Comparison of ENCODE assay signal across 18 mouse cellular contexts in genomic region chr4:31560305-31560704, GRCm38 (mm10).
DNase-seq lines count a peak whose midpoint lies in the region; ATAC-seq and TF ChIP-seq lines count a peak whose summit lies in the region.
"Had no signal": no experiment of that assay in that cellular context is flagged by ENCODE, and none has a peak within 500 bp of the region (broad histone marks: within the 10 kb centered on the region; RNA-seq: fewer than 3 reads in every experiment).

No protein-coding gene starts in this region.

- H3K9me3 ChIP-seq in forebrain, embryonic 14.5 days (replicated peaks; ENCODE audit: control insufficient read depth, low read length): no peaks in the 10 kb centered on the region
- H3K9me3 ChIP-seq in forebrain, embryonic 12.5 days: no peaks in the 10 kb centered on the region
- no peaks in the 10 kb centered on the region for H3K9me3 ChIP-seq in forebrain, embryonic 16.5 days (ENCODE audit: control insufficient read depth, low read length)
- no peaks in the 10 kb centered on the region for H3K9me3 ChIP-seq in forebrain, embryonic 10.5 days
- no peaks in the 10 kb centered on the region for H3K9me3 ChIP-seq in heart, embryonic 12.5 days (replicated peaks)
- H3K9me3 ChIP-seq in heart, embryonic 10.5 days: no peaks in the 10 kb centered on the region
- H3K9me3 ChIP-seq: embryonic facial prominence, embryonic 10.5 days; embryonic facial prominence, embryonic 12.5 days had no signal

- WGBS in forebrain, embryonic 14.5 days: 18% methylated on average over 4 of the region's 4 CpGs
- 28% methylated on average over 4 of the region's 4 CpGs for WGBS in forebrain, embryonic 12.5 days
- 23% methylated on average over 4 of the region's 4 CpGs for WGBS in forebrain, embryonic 16.5 days
- WGBS in forebrain, embryonic 10.5 days: 71% methylated on average over 4 of the region's 4 CpGs
- WGBS in heart, embryonic 12.5 days: 86% methylated on average over 4 of the region's 4 CpGs
- WGBS in heart, embryonic 10.5 days: 92% methylated on average over 4 of the region's 4 CpGs

- peaks cover 5% of the 10 kb centered on the region; the same call in 1 of the 2 replicates for H3K4me1 ChIP-seq in forebrain, embryonic 14.5 days (ENCODE audit: control insufficient read depth, insufficient read depth, low read length)
- peaks cover 5% of the 10 kb centered on the region; the same call in 1 of the 2 replicates for H3K4me1 ChIP-seq in forebrain, embryonic 12.5 days
- H3K4me1 ChIP-seq in forebrain, embryonic 16.5 days (replicated peaks; ENCODE audit: control insufficient read depth, insufficient read depth, low read length): peaks cover 2% of the 10 kb centered on the region
- H3K4me1 ChIP-seq in forebrain, embryonic 10.5 days: peaks cover 13% of the 10 kb centered on the region
- peaks cover 17% of the 10 kb centered on the region; the same call in 1 of the 2 replicates for H3K4me1 ChIP-seq in heart, embryonic 12.5 days (replicated peaks)
- H3K4me1 ChIP-seq in heart, embryonic 10.5 days: peaks cover 6% of the 10 kb centered on the region; the same call in 1 of the 2 replicates
- H3K4me1 ChIP-seq: embryonic facial prominence, embryonic 10.5 days; embryonic facial prominence, embryonic 12.5 days had no signal

- TF ChIP-seq POLR2A in brain, embryonic 14.5 days (IDR thresholded peaks at IDR 0.05; ENCODE audit: borderline replicate concordance, extremely low read depth, insufficient read depth, insufficient read length, poor library complexity, severe bottlenecking): no peak

- H3K9ac ChIP-seq in forebrain, embryonic 14.5 days (ENCODE audit: low read length): no peak overlapping the region
- H3K9ac ChIP-seq in forebrain, embryonic 12.5 days: no peak overlapping the region
- H3K9ac ChIP-seq in forebrain, embryonic 16.5 days (replicated peaks; ENCODE audit: low read depth, low read length): no peak overlapping the region
- no peak overlapping the region for H3K9ac ChIP-seq in heart, embryonic 12.5 days
- H3K9ac ChIP-seq: embryonic facial prominence, embryonic 12.5 days had no signal

- no peaks in the 10 kb centered on the region for H3K36me3 ChIP-seq in forebrain, embryonic 14.5 days (ENCODE audit: control insufficient read depth, insufficient read depth, low read length)
- H3K36me3 ChIP-seq in forebrain, embryonic 12.5 days (replicated peaks): no peaks in the 10 kb centered on the region
- H3K36me3 ChIP-seq in forebrain, embryonic 16.5 days (ENCODE audit: control insufficient read depth, insufficient read depth): no peaks in the 10 kb centered on the region
- H3K36me3 ChIP-seq in forebrain, embryonic 10.5 days (replicated peaks): no peaks in the 10 kb centered on the region
- no peaks in the 10 kb centered on the region for H3K36me3 ChIP-seq in heart, embryonic 12.5 days
- H3K36me3 ChIP-seq in heart, embryonic 10.5 days: no peaks in the 10 kb centered on the region
- H3K36me3 ChIP-seq: embryonic facial prominence, embryonic 10.5 days; embryonic facial prominence, embryonic 12.5 days had no signal

- TF ChIP-seq CTCF in brain, embryonic 14.5 days (IDR thresholded peaks at IDR 0.05; ENCODE audit: borderline replicate concordance, extremely low read depth, insufficient read depth, insufficient read length): no peak

- DNase-seq in forebrain, embryonic 14.5 days (ENCODE audit: low spot score): peak; percentile 54
- no peak for DNase-seq in forebrain, embryonic 10.5 days (ENCODE audit: extremely low spot score, low spot score)
- no peak for DNase-seq in heart, embryonic 10.5 days (ENCODE audit: low spot score)
- DNase-seq in brain, embryonic 14.5 days (ENCODE audit: low read depth): peak; percentile 74
- no peak for DNase-seq in ovary, postnatal 36 days (ENCODE audit: low spot score)
- DNase-seq: adrenal gland, adult 2 months; adrenal gland, postnatal 10 days; adrenal gland, postnatal 25 days; cerebellum, adult 11-12 months; cerebellum, adult 2 months; cerebellum, adult 9-10 months; cerebellum, postnatal 10 days; cerebellum, postnatal 25 days had no signal

- peak; percentile 61 for ATAC-seq in forebrain, embryonic 14.5 days
- ATAC-seq in forebrain, embryonic 12.5 days (ENCODE audit: low FRiP score): no peak
- ATAC-seq in forebrain, embryonic 16.5 days: peak; percentile 57; the same call in 1 of the 2 replicates
- ATAC-seq in heart, embryonic 12.5 days (ENCODE audit: insufficient number of reproducible peaks, low FRiP score): no peak

- H3K27me3 ChIP-seq in forebrain, embryonic 14.5 days (replicated peaks; ENCODE audit: control insufficient read depth, insufficient read depth, low read length): no peaks in the 10 kb centered on the region
- peaks cover 24% of the 10 kb centered on the region for H3K27me3 ChIP-seq in forebrain, embryonic 12.5 days
- no peaks in the 10 kb centered on the region for H3K27me3 ChIP-seq in forebrain, embryonic 16.5 days (replicated peaks; ENCODE audit: control insufficient read depth, insufficient read depth, low read length)
- H3K27me3 ChIP-seq in forebrain, embryonic 10.5 days (ENCODE audit: poor library complexity, severe bottlenecking): peaks cover 26% of the 10 kb centered on the region
- no peaks in the 10 kb centered on the region for H3K27me3 ChIP-seq in heart, embryonic 12.5 days (replicated peaks)
- H3K27me3 ChIP-seq in heart, embryonic 10.5 days (ENCODE audit: insufficient read depth, poor library complexity, severe bottlenecking): no peaks in the 10 kb centered on the region
- H3K27me3 ChIP-seq: embryonic facial prominence, embryonic 12.5 days had no signal

- no peak overlapping the region for H3K27ac ChIP-seq in forebrain, embryonic 14.5 days (ENCODE audit: low read depth, low read length)
- no peak overlapping the region for H3K27ac ChIP-seq in forebrain, embryonic 12.5 days
- H3K27ac ChIP-seq in forebrain, embryonic 16.5 days (ENCODE audit: low read length): no peak overlapping the region
- no peak overlapping the region for H3K27ac ChIP-seq in forebrain, embryonic 10.5 days
- H3K27ac ChIP-seq in heart, embryonic 12.5 days (ENCODE audit: poor library complexity, severe bottlenecking): peak overlapping the region; percentile 70
- H3K27ac ChIP-seq in heart, embryonic 10.5 days: no peak overlapping the region
- H3K27ac ChIP-seq: embryonic facial prominence, embryonic 10.5 days; embryonic facial prominence, embryonic 12.5 days had no signal

- no peak overlapping the region for H3K4me3 ChIP-seq in forebrain, embryonic 14.5 days (ENCODE audit: low read depth, low read length)
- H3K4me3 ChIP-seq in forebrain, embryonic 12.5 days (replicated peaks): no peak overlapping the region
- H3K4me3 ChIP-seq in forebrain, embryonic 16.5 days (replicated peaks; ENCODE audit: low read length): no peak overlapping the region
- H3K4me3 ChIP-seq in forebrain, embryonic 10.5 days: no peak overlapping the region
- H3K4me3 ChIP-seq in heart, embryonic 12.5 days: no peak overlapping the region
- H3K4me3 ChIP-seq in heart, embryonic 10.5 days: no peak overlapping the region
- H3K4me3 ChIP-seq: embryonic facial prominence, embryonic 10.5 days; embryonic facial prominence, embryonic 12.5 days had no signal

- H3K4me2 ChIP-seq in forebrain, embryonic 14.5 days (ENCODE audit: low read length): no peak overlapping the region
- no peak overlapping the region for H3K4me2 ChIP-seq in forebrain, embryonic 12.5 days
- H3K4me2 ChIP-seq in forebrain, embryonic 16.5 days (ENCODE audit: low read length): no peak overlapping the region
- H3K4me2 ChIP-seq in heart, embryonic 12.5 days: no peak overlapping the region
- H3K4me2 ChIP-seq: embryonic facial prominence, embryonic 12.5 days had no signal

Comparison
In these comparisons a context has a peak if more than half of its experiments do, and no peak if none do; other contexts are left out.
1. ATAC-seq: peak in forebrain, embryonic 14.5 days (single experiment) and forebrain, embryonic 16.5 days (single experiment); none in forebrain, embryonic 12.5 days (single experiment) and heart, embryonic 12.5 days (single experiment).
2. DNase-seq: peak in forebrain, embryonic 14.5 days (single experiment) and brain, embryonic 14.5 days (single experiment); none in forebrain, embryonic 10.5 days (single experiment), heart, embryonic 10.5 days (single experiment) and ovary, postnatal 36 days (single experiment).